Mouse (Mus musculus): Measurements from ENCODE around the gene Sowahb.

The Sowahb gene

GRCm38 (mm10) chr5:92997428-92998120 is 47.2 kb downstream of the Sowahb start:
- ChIA-PET CTCF (no interaction called here), POLR2A (interaction anchor here in 3 of 4 experiments (0.6 to 1.5 kb wide), 3 partner anchors 9 to 243 kb away, joined by 3 to 5 read pairs (median 3); no protein-coding TSS in a partner anchor)

GRCm38 (mm10) chr5:92994861-92995260 is 50.0 kb downstream of the Sowahb start:
- POLR2A ChIA-PET: interaction anchor here in 2 of 4 experiments (0.9 to 2.6 kb wide), 6 partner anchors 9 to 103 kb away, joined by 3 to 10 read pairs (median 4); no protein-coding TSS in a partner anchor
- CTCF ChIA-PET: interaction anchor here in 2 of 4 experiments (0.8 to 0.9 kb wide), 2 partner anchors 24 to 329 kb away, joined by 3 read pairs; no protein-coding TSS in a partner anchor

GRCm38 (mm10) chr5:92994309-92994708 is 50.5 kb downstream of the Sowahb start:
- ChIA-PET CTCF (interaction anchor here in 2 of 4 experiments (0.9 to 1.2 kb wide), 3 partner anchors 10 to 329 kb away, joined by 3 read pairs; no protein-coding TSS in a partner anchor), POLR2A (interaction anchor here in 2 of 4 experiments (0.6 to 2.6 kb wide), 8 partner anchors 9 to 157 kb away, joined by 3 to 10 read pairs (median 4); no protein-coding TSS in a partner anchor)

GRCm38 (mm10) chr5:92992106-92992505 is 52.7 kb downstream of the Sowahb start:
- ChIA-PET POLR2A (interaction anchor here (0.5 to 1.9 kb wide), 12 partner anchors 14 to 238 kb away, joined by 3 to 8 read pairs (median 4); no protein-coding TSS in a partner anchor), CTCF (interaction anchor here (0.6 to 1.5 kb wide), 18 partner anchors 8 to 386 kb away, joined by 3 to 12 read pairs (median 3); partner anchors contain the start of gene Sowahb (in 1 of the 4))
